Mouse (Mus musculus): ENCODE data around the gene Tmem86a. TPM values are rescaled to one million over a fixed set of nuclear protein-coding genes. Genes with fewer than 3 reads are reported as not detected.
A peak's percentile ranks its signal among the peaks of the same experiment; 100 is the strongest.

Tmem86a gene
- 24.3 and 25.6 TPM in 2 replicates for polyA plus RNA-seq (2014; fragmentation: Nextera tagmentation; extraction: Ambion mirVana)

DNA sequence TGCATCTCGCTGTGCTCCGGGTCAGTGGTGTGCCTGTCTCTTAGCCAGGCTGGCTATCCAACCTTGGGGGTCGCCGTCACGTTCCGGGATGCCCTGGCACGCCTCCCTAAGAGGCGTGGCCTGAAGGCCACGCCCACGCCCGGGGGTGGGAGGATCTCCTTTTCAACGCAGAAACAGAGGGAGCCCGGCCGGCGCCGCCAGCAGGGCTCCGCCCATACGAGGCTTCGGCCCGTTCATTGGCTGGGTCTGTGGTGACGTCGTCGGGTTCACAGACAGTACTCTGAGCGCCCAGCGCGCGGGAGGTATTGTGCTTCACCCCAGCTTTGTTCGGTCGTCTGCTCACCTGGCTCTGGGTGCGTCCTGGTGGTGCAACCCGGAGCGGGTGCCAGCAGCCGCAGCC lies at the start of gene Tmem86a:
Gene Tmem86a (plus strand): TSS at position 236 of the 400 bp plus-strand sequence.
- 0% methylated on average over 33 of the region's 33 CpGs for WGBS
- H3K9ac ChIP-seq (replicated peaks; ENCODE audit: low read depth, low read length) = peak within 1 kb of the TSS; percentile 59
- H3K9me3 ChIP-seq (ENCODE audit: control insufficient read depth, low read depth, low read length) = no peaks in the 10 kb centered on the region
- H3K27me3 ChIP-seq (ENCODE audit: control insufficient read depth, insufficient read depth, low read length) = no peaks in the 10 kb centered on the region
- peaks cover 3% of the 10 kb centered on the region; the same call in 1 of the 2 replicates for H3K36me3 ChIP-seq (ENCODE audit: control insufficient read depth, insufficient read depth, low read length)
- peak within 1 kb of the TSS; percentile 94 for H3K27ac ChIP-seq (ENCODE audit: low read length)
- ATAC-seq (ENCODE audit: insufficient number of reproducible peaks, insufficient read depth, low FRiP score, low read depth) = peak; percentile 98
- peak within 1 kb of the TSS; percentile 72 for H3K4me3 ChIP-seq (ENCODE audit: low read depth, low read length)
- H3K4me2 ChIP-seq (replicated peaks; ENCODE audit: low read depth, low read length) = peak within 1 kb of the TSS; percentile 78
- peaks cover 14% of the 10 kb centered on the region for H3K4me1 ChIP-seq (ENCODE audit: control insufficient read depth, insufficient read depth, low read length)

DNA sequence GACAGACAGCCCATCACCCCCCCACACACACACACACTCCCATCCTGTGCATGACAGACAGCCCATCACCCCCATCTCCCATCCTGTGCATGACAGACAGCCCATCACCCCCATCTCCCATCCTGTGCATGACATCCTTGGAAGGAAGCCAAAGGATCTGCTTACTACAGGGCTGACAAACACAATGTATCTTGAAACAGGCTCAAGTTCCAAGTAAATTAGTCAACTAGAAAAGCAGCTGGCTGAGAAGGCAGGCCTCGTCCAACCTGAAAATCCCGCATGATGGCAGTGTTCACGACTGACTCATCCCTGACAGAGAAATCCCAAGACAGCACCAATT lies 49.8 kb upstream of the Tmem86a start:
- Histone ChIP-seq H3K9ac (replicated peaks; ENCODE audit: low read depth, low read length) (no peak overlapping the region), H3K36me3 (ENCODE audit: control insufficient read depth, insufficient read depth, low read length) (peaks cover 30% of the 10 kb centered on the region), H3K27ac (ENCODE audit: low read length) (no peak overlapping the region), H3K4me3 (ENCODE audit: low read depth, low read length) (no peak overlapping the region), H3K4me2 (replicated peaks; ENCODE audit: low read depth, low read length) (no peak overlapping the region), H3K4me1 (ENCODE audit: control insufficient read depth, insufficient read depth, low read length) (peaks cover 33% of the 10 kb centered on the region), H3K9me3 (ENCODE audit: control insufficient read depth, low read depth, low read length) (no peaks in the 10 kb centered on the region), H3K27me3 (ENCODE audit: control insufficient read depth, insufficient read depth, low read length) (no peaks in the 10 kb centered on the region)
- WGBS = 35% methylated on average over 3 of the region's 3 CpGs
- peak; percentile 65; the same call in 1 of the 2 replicates for ATAC-seq (ENCODE audit: insufficient number of reproducible peaks, insufficient read depth, low FRiP score, low read depth)

DNA sequence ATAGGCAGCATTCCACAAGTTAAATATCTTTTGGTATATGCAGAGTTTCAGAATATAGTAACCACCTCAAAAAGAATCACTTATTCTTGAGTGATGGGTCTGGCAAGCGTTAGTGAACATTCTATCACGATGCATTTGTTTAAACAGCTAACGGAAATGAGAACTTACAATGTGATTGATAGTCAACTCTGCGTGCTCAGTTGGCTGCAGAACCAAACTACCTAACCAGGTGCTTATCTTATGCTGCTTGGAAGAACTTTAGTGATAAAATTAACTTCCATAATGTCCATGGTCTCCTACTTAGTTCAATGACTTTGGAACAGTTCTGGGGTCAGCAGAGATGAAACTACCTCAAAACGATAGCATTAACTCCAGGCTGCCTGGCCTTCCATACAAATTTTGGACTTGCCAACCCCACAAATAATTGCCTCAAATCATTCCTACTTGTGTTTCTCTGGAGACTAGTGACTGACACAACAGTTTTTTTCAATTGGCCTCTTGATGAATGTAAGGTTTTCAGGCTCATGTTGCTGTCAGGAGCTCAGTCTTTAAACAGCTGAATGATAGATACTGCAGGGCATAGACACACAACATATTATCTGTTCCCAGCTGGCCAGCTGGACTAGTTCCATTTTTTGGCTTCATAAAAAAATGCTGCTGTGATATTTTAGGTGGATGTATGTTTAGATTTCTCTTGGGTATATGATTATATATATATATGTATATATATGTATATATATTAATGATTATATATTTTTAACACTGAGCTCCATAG lies 49.1 kb upstream of the Tmem86a start:
- Histone ChIP-seq H3K9me3 (ENCODE audit: control insufficient read depth, low read depth, low read length) (no peaks in the 10 kb centered on the region), H3K4me3 (ENCODE audit: low read depth, low read length) (no peak overlapping the region), H3K9ac (replicated peaks; ENCODE audit: low read depth, low read length) (no peak overlapping the region), H3K27me3 (ENCODE audit: control insufficient read depth, insufficient read depth, low read length) (no peaks in the 10 kb centered on the region), H3K36me3 (ENCODE audit: control insufficient read depth, insufficient read depth, low read length) (peaks cover 26% of the 10 kb centered on the region), H3K4me2 (replicated peaks; ENCODE audit: low read depth, low read length) (no peak overlapping the region), H3K4me1 (ENCODE audit: control insufficient read depth, insufficient read depth, low read length) (peaks cover 33% of the 10 kb centered on the region), H3K27ac (ENCODE audit: low read length) (no peak overlapping the region)
- 26% methylated on average over 5 of the region's 5 CpGs for WGBS
- no peak for ATAC-seq (ENCODE audit: insufficient number of reproducible peaks, insufficient read depth, low FRiP score, low read depth)

DNA sequence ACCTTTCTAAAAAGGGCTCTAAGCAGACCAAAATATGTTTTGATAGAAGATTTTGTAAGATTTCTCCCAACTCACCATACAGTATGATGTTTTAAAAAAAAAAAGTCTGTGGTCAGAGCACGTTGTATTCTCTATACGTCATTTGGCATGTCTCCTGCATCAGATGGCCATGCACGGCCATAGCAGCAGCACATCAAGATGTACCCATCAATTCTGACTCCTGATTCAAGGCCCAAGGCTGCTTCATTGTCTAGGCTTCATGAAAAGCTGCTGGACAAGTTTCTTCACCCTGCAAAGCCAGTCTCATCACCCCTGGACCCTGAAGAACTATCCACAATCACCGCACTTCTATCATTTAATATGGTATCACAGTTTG lies 48.5 kb upstream of the Tmem86a start:
- Histone ChIP-seq H3K9ac (replicated peaks; ENCODE audit: low read depth, low read length) (no peak overlapping the region), H3K4me2 (replicated peaks; ENCODE audit: low read depth, low read length) (no peak overlapping the region), H3K4me1 (ENCODE audit: control insufficient read depth, insufficient read depth, low read length) (peaks cover 36% of the 10 kb centered on the region), H3K9me3 (ENCODE audit: control insufficient read depth, low read depth, low read length) (no peaks in the 10 kb centered on the region), H3K4me3 (ENCODE audit: low read depth, low read length) (no peak overlapping the region), H3K36me3 (ENCODE audit: control insufficient read depth, insufficient read depth, low read length) (peaks cover 23% of the 10 kb centered on the region), H3K27me3 (ENCODE audit: control insufficient read depth, insufficient read depth, low read length) (no peaks in the 10 kb centered on the region), H3K27ac (ENCODE audit: low read length) (0 out of 2 replicates have a peak overlapping the region, but pooled peaks have one; percentile 41)
- ATAC-seq (ENCODE audit: insufficient number of reproducible peaks, insufficient read depth, low FRiP score, low read depth) = no peak
- 61% methylated on average over 4 of the region's 4 CpGs for WGBS

DNA sequence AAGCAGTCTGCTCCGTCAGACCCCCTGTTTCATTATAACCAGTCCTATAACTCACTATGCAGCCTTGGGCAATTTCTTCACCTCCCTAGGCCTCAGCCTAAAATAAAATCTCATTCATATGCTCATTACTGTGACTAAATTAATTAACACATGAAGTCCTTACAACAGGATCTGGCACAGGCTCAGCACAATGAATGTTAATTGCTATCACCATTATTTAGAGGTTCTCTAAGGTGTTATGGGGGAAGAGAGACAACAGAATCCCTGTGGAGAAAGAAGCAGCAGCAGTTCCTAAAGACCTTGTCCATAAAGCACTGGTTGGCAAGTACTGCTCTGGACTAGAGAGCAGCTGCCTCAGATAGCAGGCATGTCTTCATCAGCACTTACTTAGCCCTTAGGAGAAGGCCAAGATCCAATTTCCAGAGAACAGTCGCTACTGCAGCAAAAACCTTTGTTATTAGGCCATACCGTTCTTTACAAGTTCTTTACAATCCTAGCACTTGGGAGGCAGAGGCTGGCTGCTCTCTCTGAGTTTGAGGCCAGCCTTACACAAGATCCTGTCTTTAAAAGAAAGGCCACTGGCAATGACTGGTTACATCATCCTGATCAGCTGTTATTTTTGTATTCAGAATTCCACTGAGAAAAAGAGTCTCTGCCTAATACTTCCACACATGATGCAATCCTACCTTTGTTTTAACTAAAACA lies 46.8 kb upstream of the Tmem86a start:
- Histone ChIP-seq H3K4me2 (replicated peaks; ENCODE audit: low read depth, low read length) (no peak overlapping the region), H3K4me3 (ENCODE audit: low read depth, low read length) (no peak overlapping the region), H3K36me3 (ENCODE audit: control insufficient read depth, insufficient read depth, low read length) (peaks cover 7% of the 10 kb centered on the region; the same call in 1 of the 2 replicates), H3K9me3 (ENCODE audit: control insufficient read depth, low read depth, low read length) (no peaks in the 10 kb centered on the region), H3K27ac (ENCODE audit: low read length) (no peak overlapping the region), H3K27me3 (ENCODE audit: control insufficient read depth, insufficient read depth, low read length) (no peaks in the 10 kb centered on the region), H3K9ac (replicated peaks; ENCODE audit: low read depth, low read length) (no peak overlapping the region), H3K4me1 (ENCODE audit: control insufficient read depth, insufficient read depth, low read length) (peaks cover 38% of the 10 kb centered on the region)
- no peak for ATAC-seq (ENCODE audit: insufficient number of reproducible peaks, insufficient read depth, low FRiP score, low read depth)
- 57% methylated on average over 3 of the region's 3 CpGs for WGBS

DNA sequence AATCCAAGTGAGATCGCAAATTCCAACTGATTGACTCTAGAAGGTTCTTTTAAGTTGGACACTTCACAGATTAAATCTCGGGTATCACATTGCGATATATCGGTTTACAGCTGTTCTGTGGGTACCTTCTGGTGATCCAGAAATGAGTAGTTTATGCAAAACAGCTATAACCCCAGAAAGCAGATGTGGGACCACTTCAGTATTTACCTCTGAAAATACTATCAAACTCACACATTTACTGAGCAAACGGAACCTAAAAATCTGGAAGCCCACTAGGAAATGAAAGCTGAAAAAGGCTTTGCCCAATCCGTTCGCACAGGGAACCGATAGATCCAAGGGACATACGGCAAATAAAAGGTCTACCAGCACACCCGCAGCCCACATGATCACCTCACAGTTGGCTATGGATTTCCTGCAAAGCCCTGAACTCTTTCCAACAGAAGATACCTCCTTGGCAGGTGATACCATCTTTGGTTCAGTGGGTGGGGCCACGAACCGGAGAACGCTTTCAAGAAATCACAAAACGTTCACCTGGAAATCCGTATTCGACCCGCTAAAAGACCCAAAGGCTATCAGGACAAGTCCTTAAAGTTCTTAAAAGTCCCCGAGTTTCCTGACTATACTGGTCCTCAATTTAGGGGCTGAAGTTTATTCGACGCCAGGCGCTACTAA lies 43.2 kb upstream of the Tmem86a start:
- WGBS = 14% methylated on average over 21 of the region's 21 CpGs

DNA sequence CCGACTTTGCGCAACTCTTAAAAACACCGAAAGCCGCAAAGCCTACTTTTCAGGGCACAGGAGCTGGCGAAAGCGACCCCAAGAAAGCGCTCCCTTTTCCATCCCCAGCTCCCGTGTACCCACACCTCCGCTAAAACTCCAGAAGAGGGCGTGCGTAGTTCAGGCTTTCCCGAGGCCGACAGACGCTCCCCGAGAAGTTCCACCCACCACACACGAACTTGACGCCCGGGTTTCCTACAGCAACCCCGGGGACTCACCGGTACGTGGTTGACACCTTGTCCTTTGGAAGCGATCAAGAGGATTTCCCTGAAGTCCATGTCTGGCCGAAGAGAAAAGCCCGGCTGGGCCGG lies 42.6 kb upstream of the Tmem86a start:
- peak overlapping the region; percentile 77 for H3K4me3 ChIP-seq (ENCODE audit: low read depth, low read length)
- peak overlapping the region; percentile 84 for H3K27ac ChIP-seq (ENCODE audit: low read length)
- no peaks in the 10 kb centered on the region for H3K27me3 ChIP-seq (ENCODE audit: control insufficient read depth, insufficient read depth, low read length)
- H3K9ac ChIP-seq (replicated peaks; ENCODE audit: low read depth, low read length) = peak overlapping the region; percentile 62
- peak overlapping the region; percentile 85 for H3K4me2 ChIP-seq (replicated peaks; ENCODE audit: low read depth, low read length)
- WGBS = 0% methylated on average over 25 of the region's 25 CpGs
- H3K4me1 ChIP-seq (ENCODE audit: control insufficient read depth, insufficient read depth, low read length) = peaks cover 20% of the 10 kb centered on the region
- no peaks in the 10 kb centered on the region for H3K36me3 ChIP-seq (ENCODE audit: control insufficient read depth, insufficient read depth, low read length)
- H3K9me3 ChIP-seq (ENCODE audit: control insufficient read depth, low read depth, low read length) = no peaks in the 10 kb centered on the region
- ATAC-seq (ENCODE audit: insufficient number of reproducible peaks, insufficient read depth, low FRiP score, low read depth) = peak; percentile 50

More for the DNA sequence above, 43.2 kb upstream of the Tmem86a start:
- Histone ChIP-seq H3K9me3 (ENCODE audit: control insufficient read depth, low read depth, low read length) (no peaks in the 10 kb centered on the region), H3K4me2 (replicated peaks; ENCODE audit: low read depth, low read length) (peak overlapping the region; percentile 85), H3K27me3 (ENCODE audit: control insufficient read depth, insufficient read depth, low read length) (no peaks in the 10 kb centered on the region), H3K36me3 (ENCODE audit: control insufficient read depth, insufficient read depth, low read length) (no peaks in the 10 kb centered on the region), H3K4me3 (ENCODE audit: low read depth, low read length) (peak overlapping the region; percentile 77), H3K27ac (ENCODE audit: low read length) (peak overlapping the region; percentile 84; the same call in 1 of the 2 replicates), H3K4me1 (ENCODE audit: control insufficient read depth, insufficient read depth, low read length) (peaks cover 24% of the 10 kb centered on the region), H3K9ac (replicated peaks; ENCODE audit: low read depth, low read length) (peak overlapping the region; percentile 62)
- ATAC-seq (ENCODE audit: insufficient number of reproducible peaks, insufficient read depth, low FRiP score, low read depth) = no peak

DNA sequence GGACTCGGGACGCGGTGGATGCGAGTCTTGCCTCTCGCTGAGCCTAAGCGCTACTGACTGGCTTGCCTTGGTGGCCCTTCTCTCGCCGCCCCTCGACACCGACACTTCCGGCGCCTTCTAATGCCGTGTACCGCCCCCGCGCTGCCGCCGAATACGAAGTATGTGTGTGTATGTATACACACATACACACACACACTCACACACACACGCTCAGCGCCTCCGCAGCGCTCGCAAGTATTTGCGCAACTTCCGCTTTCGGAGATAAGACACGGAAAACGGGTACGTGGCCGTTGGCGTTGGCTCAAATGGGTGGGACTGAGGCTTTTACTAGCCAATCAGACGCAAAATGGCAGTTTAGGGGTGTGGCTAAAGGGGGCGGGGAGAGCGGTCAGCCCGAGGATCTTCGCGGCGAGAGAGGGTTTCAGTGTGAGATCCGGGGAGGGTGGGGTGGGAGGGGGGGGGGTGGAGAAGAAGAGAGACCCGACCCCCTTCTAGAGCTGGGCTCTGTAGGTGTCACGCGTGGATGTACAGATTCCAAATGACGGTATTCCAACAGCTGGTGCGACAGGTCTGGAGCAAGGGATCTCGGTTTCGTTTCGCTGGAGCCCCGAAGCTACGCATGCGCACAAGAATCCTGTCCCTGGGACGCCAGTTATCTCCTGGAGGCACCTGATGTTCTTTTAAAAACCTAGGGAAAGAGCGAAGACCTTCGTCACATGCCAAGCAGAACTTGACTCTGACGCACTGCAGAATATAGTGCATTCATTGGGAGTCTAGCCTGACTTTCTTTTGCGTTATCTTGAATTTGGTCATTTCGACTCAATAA lies 42.0 kb upstream of the Tmem86a start, which contains the start of gene Spty2d1:
Gene Spty2d1 (minus strand): TSS at position 244 of the 826 bp plus-strand sequence.
- Histone ChIP-seq H3K4me1 (ENCODE audit: control insufficient read depth, insufficient read depth, low read length) (peaks cover 16% of the 10 kb centered on the region), H3K4me3 (ENCODE audit: low read depth, low read length) (peak within 1 kb of the TSS; percentile 77), H3K4me2 (replicated peaks; ENCODE audit: low read depth, low read length) (peak within 1 kb of the TSS; percentile 85), H3K27me3 (ENCODE audit: control insufficient read depth, insufficient read depth, low read length) (no peaks in the 10 kb centered on the region), H3K9ac (replicated peaks; ENCODE audit: low read depth, low read length) (peak within 1 kb of the TSS; percentile 62), H3K27ac (ENCODE audit: low read length) (peak within 1 kb of the TSS; percentile 84), H3K9me3 (ENCODE audit: control insufficient read depth, low read depth, low read length) (no peaks in the 10 kb centered on the region), H3K36me3 (ENCODE audit: control insufficient read depth, insufficient read depth, low read length) (no peaks in the 10 kb centered on the region)
- ATAC-seq (ENCODE audit: insufficient number of reproducible peaks, insufficient read depth, low FRiP score, low read depth) = peak; percentile 94
- WGBS = 1% methylated on average over 57 of the region's 57 CpGs

All from stomach, embryonic 14.5 days (tissue).